Mouse (Mus musculus) liver, embryonic 15.5 days (tissue): ENCODE results near the gene Card6. TPM values are rescaled to one million over a fixed set of nuclear protein-coding genes. Genes with fewer than 3 reads are reported as not detected.

Experiments
- ATAC-seq: fragments of 200-750 bp; cut with Nextera tagmentation; 2 replicates; pipeline ENCODE4 v1.8.0; 2017; ENCODE audit warnings: moderate number of reproducible peaks, mild to moderate bottlenecking, moderate library complexity; ENCODE audit not compliant: insufficient read depth
- H3K27ac ChIP-seq: fragments of 300-500 bp; sonication (generic); replicated peaks from 2 replicates; pipeline ENCODE4 v1.5.1; 2015; ENCODE audit warnings: mild to moderate bottlenecking, inconsistent platforms
- H3K27me3 ChIP-seq: fragments of 300-500 bp; sonication (generic); 2 replicates; pipeline ENCODE4 v1.6.1; 2015; ENCODE audit warnings: mild to moderate bottlenecking, inconsistent platforms
- H3K36me3 ChIP-seq: fragments of 300-500 bp; sonication (generic); replicated peaks from 2 replicates; pipeline ENCODE4 v1.6.1; 2015; ENCODE audit warnings: moderate library complexity, mild to moderate bottlenecking, inconsistent platforms
- H3K4me1 ChIP-seq: fragments of 300-500 bp; sonication (generic); replicated peaks from 2 replicates; pipeline ENCODE4 v1.6.1; 2015; ENCODE audit warnings: inconsistent platforms
- H3K4me2 ChIP-seq: fragments of 300-500 bp; sonication (generic); 2 replicates; pipeline ENCODE4 v1.6.1; 2015; ENCODE audit warnings: moderate library complexity, mild to moderate bottlenecking, inconsistent platforms
- H3K4me3 ChIP-seq: fragments of 300-500 bp; sonication (generic); replicated peaks from 2 replicates; pipeline ENCODE4 v1.5.1; 2015; ENCODE audit warnings: mild to moderate bottlenecking, inconsistent platforms
- H3K9ac ChIP-seq: fragments of 300-500 bp; sonication (generic); 2 replicates; pipeline ENCODE4 v1.6.1; 2015; ENCODE audit warnings: moderate library complexity, mild to moderate bottlenecking, inconsistent platforms
- H3K9me3 ChIP-seq: fragments of 300-500 bp; sonication (generic); replicated peaks from 2 replicates; pipeline ENCODE4 v1.6.1; 2016; ENCODE audit warnings: inconsistent platforms
- WGBS: fragments of 180-500 bp; shearing (Covaris S2); methylation state at CpG from one replicate; pipeline ENCODE4 v1.1.7; 2015; ENCODE audit warnings: mixed read lengths; ENCODE audit not compliant: insufficient replicate concordance; 5-methylcytosine and 5-hydroxymethylcytosine counted together
- polyA plus RNA-seq: library from polyadenylated mRNA; unstranded; fragments of >200 nt; fragmentation: Nextera tagmentation; extraction: Ambion mirVana; gene quantifications from 2 replicates; pipeline ENCODE4 v1.2.1, GENCODE M21; 2015

Card6 gene
- polyA plus RNA-seq, 1 experiment from 2014 or later, result 1.2 TPM

GRCm38 (mm10) chr15:5115173-5115572 lies 6.8 kb upstream of the Card6 start:
- Histone ChIP-seq H3K4me3 (peak overlapping the region; percentile 85), H3K27me3 (peaks cover 1% of the 10 kb centered on the region; the same call in 1 of the 2 replicates), H3K27ac (peak overlapping the region; percentile 89), H3K9ac (peak overlapping the region; percentile 72), H3K36me3 (peaks cover 28% of the 10 kb centered on the region), H3K9me3 (no peaks in the 10 kb centered on the region), H3K4me1 (peaks cover 59% of the 10 kb centered on the region), H3K4me2 (peak overlapping the region; percentile 71)
- 50% methylated on average over 8 of the region's 8 CpGs for WGBS
- no peak for ATAC-seq

- H3K9ac ChIP-seq, result no peak overlapping the region
- 46% methylated on average over 3 of the region's 3 CpGs for WGBS
- peaks cover 16% of the 10 kb centered on the region for H3K27me3 ChIP-seq
These were observed 4.3 kb upstream of the Card6 start for GRCm38 (mm10) chr15:5112651-5113050.

GRCm38 (mm10) chr15:5108655-5109040 lies 309 bp upstream of the Card6 start:
- no peak overlapping the region for H3K9ac ChIP-seq
- H3K27ac ChIP-seq, result no peak overlapping the region
- peaks cover 29% of the 10 kb centered on the region for H3K4me1 ChIP-seq
- H3K4me2 ChIP-seq, result peak overlapping the region; percentile 57
- peak overlapping the region; percentile 48; the same call in 1 of the 2 replicates for H3K4me3 ChIP-seq
- no peaks in the 10 kb centered on the region for H3K36me3 ChIP-seq
- 39% methylated on average over 3 of the region's 3 CpGs for WGBS
- ATAC-seq, result no peak
- peaks cover 18% of the 10 kb centered on the region for H3K27me3 ChIP-seq
- no peaks in the 10 kb centered on the region for H3K9me3 ChIP-seq

More at GRCm38 (mm10) chr15:5112651-5113050, 4.3 kb upstream of the Card6 start:
- Histone ChIP-seq H3K27ac (peak overlapping the region; percentile 54; the same call in 1 of the 2 replicates), H3K4me3 (no peak overlapping the region), H3K36me3 (peaks cover 3% of the 10 kb centered on the region), H3K9me3 (no peaks in the 10 kb centered on the region), H3K4me2 (peak overlapping the region; percentile 40), H3K4me1 (peaks cover 52% of the 10 kb centered on the region)
- peak; percentile 5; the same call in 1 of the 2 replicates for ATAC-seq

- WGBS, result 35% methylated on average over 2 of the region's 2 CpGs
- Histone ChIP-seq H3K27ac (no peak overlapping the region), H3K9ac (no peak overlapping the region), H3K36me3 (no peaks in the 10 kb centered on the region), H3K4me2 (no peak overlapping the region), H3K4me1 (peaks cover 13% of the 10 kb centered on the region), H3K9me3 (no peaks in the 10 kb centered on the region), H3K4me3 (no peak overlapping the region), H3K27me3 (peaks cover 18% of the 10 kb centered on the region)
- no peak for ATAC-seq
These were observed 2.0 kb downstream of the Card6 start for GRCm38 (mm10) chr15:5106293-5106692.

- H3K4me1 ChIP-seq, result peaks cover 13% of the 10 kb centered on the region
- H3K36me3 ChIP-seq, result no peaks in the 10 kb centered on the region
- no peak overlapping the region for H3K4me3 ChIP-seq
- no peaks in the 10 kb centered on the region for H3K9me3 ChIP-seq
- ATAC-seq, result no peak
- 69% methylated on average over 6 of the region's 6 CpGs for WGBS
- peaks cover 18% of the 10 kb centered on the region for H3K27me3 ChIP-seq
- no peak overlapping the region for H3K4me2 ChIP-seq
- H3K27ac ChIP-seq, result no peak overlapping the region
- no peak overlapping the region for H3K9ac ChIP-seq
These were observed 2.4 kb downstream of the Card6 start for GRCm38 (mm10) chr15:5105891-5106290.

- Histone ChIP-seq H3K4me2 (no peak overlapping the region), H3K36me3 (no peaks in the 10 kb centered on the region), H3K9me3 (no peaks in the 10 kb centered on the region), H3K27me3 (no peaks in the 10 kb centered on the region; the same call in 1 of the 2 replicates), H3K4me1 (peaks cover 7% of the 10 kb centered on the region), H3K4me3 (no peak overlapping the region), H3K27ac (no peak overlapping the region), H3K9ac (no peak overlapping the region)
- no peak for ATAC-seq
- 69% methylated on average over 4 of the region's 4 CpGs for WGBS
These were observed 6.0 kb downstream of the Card6 start for GRCm38 (mm10) chr15:5102312-5102711.

GRCm38 (mm10) chr15:5097376-5097775 lies 11.0 kb downstream of the Card6 start:
- Histone ChIP-seq H3K4me2 (no peak overlapping the region), H3K4me1 (peaks cover 7% of the 10 kb centered on the region), H3K27ac (no peak overlapping the region), H3K9me3 (no peaks in the 10 kb centered on the region), H3K36me3 (no peaks in the 10 kb centered on the region), H3K4me3 (no peak overlapping the region), H3K9ac (no peak overlapping the region), H3K27me3 (no peaks in the 10 kb centered on the region)
- peak; percentile 67 for ATAC-seq
- 33% methylated on average over 1 of the region's 1 CpGs for WGBS

- Histone ChIP-seq H3K4me1 (peaks cover 7% of the 10 kb centered on the region), H3K9me3 (no peaks in the 10 kb centered on the region), H3K36me3 (no peaks in the 10 kb centered on the region), H3K9ac (no peak overlapping the region), H3K27ac (no peak overlapping the region), H3K27me3 (no peaks in the 10 kb centered on the region), H3K4me2 (no peak overlapping the region), H3K4me3 (no peak overlapping the region)
- 58% methylated on average over 11 of the region's 11 CpGs for WGBS
- ATAC-seq, result no peak
These were observed 12.6 kb downstream of the Card6 start for GRCm38 (mm10) chr15:5095534-5096301.

- Histone ChIP-seq H3K4me2 (no peak overlapping the region), H3K9ac (no peak overlapping the region), H3K4me1 (no peaks in the 10 kb centered on the region), H3K27me3 (no peaks in the 10 kb centered on the region), H3K4me3 (no peak overlapping the region), H3K9me3 (no peaks in the 10 kb centered on the region), H3K36me3 (no peaks in the 10 kb centered on the region), H3K27ac (no peak overlapping the region)
- ATAC-seq, result no peak
- WGBS, result 77% methylated on average over 10 of the region's 10 CpGs
These were observed 18.2 kb downstream of the Card6 start for GRCm38 (mm10) chr15:5090131-5090530.

- no peak for ATAC-seq
- Histone ChIP-seq H3K4me3 (no peak overlapping the region), H3K27me3 (no peaks in the 10 kb centered on the region), H3K4me1 (no peaks in the 10 kb centered on the region), H3K4me2 (no peak overlapping the region), H3K27ac (no peak overlapping the region), H3K9ac (no peak overlapping the region), H3K36me3 (no peaks in the 10 kb centered on the region), H3K9me3 (no peaks in the 10 kb centered on the region)
- WGBS, result 55% methylated on average over 7 of the region's 7 CpGs
These were observed 19.3 kb downstream of the Card6 start for GRCm38 (mm10) chr15:5088850-5089608.

- no peaks in the 10 kb centered on the region for H3K36me3 ChIP-seq
- H3K4me3 ChIP-seq, result no peak overlapping the region
- no peak overlapping the region for H3K27ac ChIP-seq
- no peak for ATAC-seq
- WGBS, result 2% methylated on average over 2 of the region's 2 CpGs
- no peak overlapping the region for H3K4me2 ChIP-seq
- H3K4me1 ChIP-seq, result no peaks in the 10 kb centered on the region
- H3K27me3 ChIP-seq, result no peaks in the 10 kb centered on the region
- H3K9me3 ChIP-seq, result no peaks in the 10 kb centered on the region
- H3K9ac ChIP-seq, result no peak overlapping the region
These were observed 22.2 kb downstream of the Card6 start for GRCm38 (mm10) chr15:5086162-5086561.
